Comparison of ENCODE assay signal across 20 mouse cellular contexts in genomic region chr1:92052190-92052589, GRCm38 (mm10).
DNase-seq lines count a peak whose midpoint lies in the region; ATAC-seq and TF ChIP-seq lines count a peak whose summit lies in the region.
"Had no signal": no experiment of that assay in that cellular context is flagged by ENCODE, and none has a peak within 500 bp of the region (broad histone marks: within the 10 kb centered on the region; RNA-seq: fewer than 3 reads in every experiment).

No protein-coding gene starts in this region.

- no peak overlapping the region for H3K27ac ChIP-seq in hindbrain, postnatal 0 days
- H3K27ac ChIP-seq: embryonic facial prominence, embryonic 12.5 days; limb, embryonic 10.5 days; neural tube, embryonic 13.5 days; stomach, embryonic 15.5 days had no signal

- no peaks in the 10 kb centered on the region for H3K36me3 ChIP-seq in hindbrain, postnatal 0 days (ENCODE audit: insufficient read depth, low read length)
- H3K36me3 ChIP-seq: embryonic facial prominence, embryonic 12.5 days; limb, embryonic 10.5 days; neural tube, embryonic 13.5 days; stomach, embryonic 15.5 days had no signal

- H3K4me2 ChIP-seq in hindbrain, postnatal 0 days (ENCODE audit: low read depth, low read length) = no peak overlapping the region
- H3K4me2 ChIP-seq: embryonic facial prominence, embryonic 12.5 days; heart, embryonic 11.5 days; lung, embryonic 14.5 days; neural tube, embryonic 13.5 days; stomach, embryonic 15.5 days had no signal

- DNase-seq in gastrocnemius, postnatal 14 days = peak; percentile 26
- DNase-seq in gastrocnemius, postnatal 4 days (ENCODE audit: low spot score in 2 of 2) = no peak
- peak; percentile 26 to 41 for DNase-seq in spleen, adult 18-20 months
- no peak for DNase-seq in spleen, adult 12 weeks (ENCODE audit: low spot score)
- no peak for DNase-seq in hindbrain, postnatal 0 days (ENCODE audit: low spot score)
- DNase-seq in frontal cortex, postnatal 36 days (ENCODE audit: low spot score in 2 of 2) = no peak
- DNase-seq in frontal cortex, adult 2 months (ENCODE audit: extremely low spot score in 1 of 2, low spot score in 1 of 2) = no peak
- DNase-seq: cerebellum, adult 9-11 months; heart, postnatal 4 days; kidney, postnatal 10 days; layer of hippocampus, postnatal 36 days had no signal

- no peak overlapping the region for H3K9ac ChIP-seq in hindbrain, postnatal 0 days (replicated peaks; ENCODE audit: low read length)
- H3K9ac ChIP-seq: embryonic facial prominence, embryonic 12.5 days; lung, embryonic 14.5 days; neural tube, embryonic 13.5 days; stomach, embryonic 15.5 days had no signal

- TF ChIP-seq CTCF in hindbrain, postnatal 0 days (IDR thresholded peaks at IDR 0.05; ENCODE audit: low read depth) = no peak

- no peaks in the 10 kb centered on the region for H3K4me1 ChIP-seq in hindbrain, postnatal 0 days (ENCODE audit: insufficient read depth, low read length)

- whole genome bisulfite sequencing in hindbrain, postnatal 0 days = 84% methylated on average over 4 of the region's 4 CpGs

- intact Hi-C loops in gastrocnemius, postnatal 14 days (cut with DNase I; ENCODE audit: low total_unique reads) = loop anchor here (5.0 kb wide), 1 partner anchor 35 kb away; no protein-coding TSS in a partner anchor

- no peaks in the 10 kb centered on the region for H3K9me3 ChIP-seq in hindbrain, postnatal 0 days (ENCODE audit: low read length)
- H3K9me3 ChIP-seq: embryonic facial prominence, embryonic 12.5 days; limb, embryonic 10.5 days; neural tube, embryonic 13.5 days; stomach, embryonic 15.5 days had no signal

- peak; percentile 72 for ATAC-seq in megakaryocyte progenitor cell, adult 5-6 weeks (replicated peaks; ENCODE audit: poor library complexity)
- no peak for ATAC-seq in hindbrain, postnatal 0 days
- ATAC-seq: intestine, embryonic 16.5 days; midbrain, embryonic 16.5 days had no signal

- H3K4me3 ChIP-seq in hindbrain, postnatal 0 days (ENCODE audit: low read length) = no peak overlapping the region
- H3K4me3 ChIP-seq: embryonic facial prominence, embryonic 12.5 days; limb, embryonic 10.5 days; neural tube, embryonic 13.5 days; stomach, embryonic 15.5 days had no signal

- H3K27me3 ChIP-seq in hindbrain, postnatal 0 days (ENCODE audit: insufficient read depth, low read length) = no peaks in the 10 kb centered on the region
- H3K27me3 ChIP-seq: embryonic facial prominence, embryonic 12.5 days; neural tube, embryonic 13.5 days; stomach, embryonic 15.5 days had no signal

Comparison
In these comparisons a context has a peak if more than half of its experiments do, and no peak if none do; other contexts are left out.
1. DNase-seq: peak in gastrocnemius, postnatal 14 days (single experiment) and spleen, adult 18-20 months (2 of 2); none in gastrocnemius, postnatal 4 days (0 of 2), spleen, adult 12 weeks (single experiment), hindbrain, postnatal 0 days (single experiment), frontal cortex, postnatal 36 days (0 of 2) and frontal cortex, adult 2 months (0 of 2).